Mouse (Mus musculus) bone marrow macrophage, adult 2 months (primary cell): ENCODE measurements around the gene Cldn16.

Experiments
- CTCF ChIP-seq: IDR thresholded peaks from 2 replicates; pipeline ENCODE4 v1.5.1; 2012; ENCODE audit warnings: low read depth, mild to moderate bottlenecking, low read length, moderate library complexity
- POLR2A ChIP-seq: IDR thresholded peaks from 2 replicates; pipeline ENCODE4 v1.6.1; 2012; ENCODE audit warnings: mild to moderate bottlenecking, low read depth, low read length, borderline replicate concordance

DNA sequence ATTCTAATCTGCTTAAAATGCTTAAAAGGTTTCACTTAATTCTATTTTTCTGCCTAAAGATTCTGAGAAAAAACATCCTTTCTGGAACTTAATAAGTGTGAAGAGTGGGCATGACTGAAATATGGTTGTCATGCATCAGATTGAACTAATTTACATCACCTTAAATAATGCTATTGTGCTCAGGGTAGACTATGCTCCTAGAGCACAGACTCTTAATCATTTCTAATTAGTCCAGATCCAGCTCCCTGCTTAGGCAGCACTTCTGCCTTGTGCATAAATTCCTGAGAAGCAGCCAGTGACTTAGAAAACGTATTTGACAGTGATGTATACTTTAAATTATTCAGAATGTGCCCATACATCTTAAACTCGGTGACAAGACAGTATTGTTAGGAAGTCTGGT lies 29.4 kb upstream of the Cldn16 start:
- no peak for TF ChIP-seq POLR2A
- TF ChIP-seq CTCF: no peak
